Mouse (Mus musculus) neural tube, embryonic 10.5 days (tissue): ENCODE data around the gene Epb41l5.

Experiments used
- DNase-seq: peaks from one replicate; pipeline ENCODE4 v3.0.0-alpha.2; 2017; ENCODE audit warnings: low spot score; ENCODE audit errors: extremely low spot score

Epb41l5 gene

GRCm38 (mm10) chr1:119502729-119503128, 146.1 kb downstream of the Epb41l5 start:
- no peak for DNase-seq

GRCm38 (mm10) chr1:119501881-119502280, 146.9 kb downstream of the Epb41l5 start:
- no peak for DNase-seq

- no peak for DNase-seq
Measured at GRCm38 (mm10) chr1:119499456-119499855, 149.3 kb downstream of the Epb41l5 start.

- no peak for DNase-seq
Measured at GRCm38 (mm10) chr1:119498536-119499231, 150.1 kb downstream of the Epb41l5 start.

- DNase-seq = no peak
Measured at GRCm38 (mm10) chr1:119497346-119498004, 151.3 kb downstream of the Epb41l5 start.

- DNase-seq = no peak
Measured at GRCm38 (mm10) chr1:119495396-119495775, 153.4 kb downstream of the Epb41l5 start.
